Mouse (Mus musculus): ENCODE measurements at regions not wholly inside any gene's neighbourhood (a gene's known extent, or its start where the extent isn't known, plus 50 kb on each side); places are given as distances from the start of the nearest gene placed in this dataset.

GRCm38 (mm10) chr19:14891689-14892389 is 294.0 kb upstream of the Tle4 start:
- no peak for DNase-seq (ENCODE audit: low read depth, low spot score)

- no peak for DNase-seq (ENCODE audit: low read depth, low spot score)
Observed at GRCm38 (mm10) chr19:14891090-14891428, 293.2 kb upstream of the Tle4 start.

GRCm38 (mm10) chr19:14890241-14891089 is 292.6 kb upstream of the Tle4 start:
- DNase-seq (ENCODE audit: low read depth, low spot score), result peak; percentile 72

- peak; percentile 16 for DNase-seq (ENCODE audit: low read depth, low spot score)
Observed at GRCm38 (mm10) chr19:14889794-14890193, 291.9 kb upstream of the Tle4 start.

GRCm38 (mm10) chr19:14883707-14884421 is 286.0 kb upstream of the Tle4 start:
- DNase-seq (ENCODE audit: low read depth, low spot score), result no peak

- no peak for DNase-seq (ENCODE audit: low read depth, low spot score)
Observed at GRCm38 (mm10) chr19:14880818-14881217, 283.0 kb upstream of the Tle4 start.

- no peak for DNase-seq (ENCODE audit: low read depth, low spot score)
Observed at GRCm38 (mm10) chr19:14873986-14874385, 276.1 kb upstream of the Tle4 start.

- peak; percentile 84 for DNase-seq (ENCODE audit: low read depth, low spot score)
Observed at GRCm38 (mm10) chr19:14871178-14871867, 273.5 kb upstream of the Tle4 start.

GRCm38 (mm10) chr19:14862654-14863468 is 265.0 kb upstream of the Tle4 start:
- DNase-seq (ENCODE audit: low read depth, low spot score), result no peak

GRCm38 (mm10) chr19:14855036-14855435 is 257.2 kb upstream of the Tle4 start:
- no peak for DNase-seq (ENCODE audit: low read depth, low spot score)

GRCm38 (mm10) chr19:14853416-14853815 is 255.6 kb upstream of the Tle4 start:
- no peak for DNase-seq (ENCODE audit: low read depth, low spot score)

GRCm38 (mm10) chr19:14849561-14849960 is 251.7 kb upstream of the Tle4 start:
- DNase-seq (ENCODE audit: low read depth, low spot score), result no peak

- no peak for DNase-seq (ENCODE audit: low read depth, low spot score)
Observed at GRCm38 (mm10) chr19:14847120-14847519, 249.3 kb upstream of the Tle4 start.

GRCm38 (mm10) chr19:14835629-14836028 is 237.8 kb upstream of the Tle4 start:
- DNase-seq (ENCODE audit: low read depth, low spot score), result no peak

GRCm38 (mm10) chr19:14816354-14816753 is 218.5 kb upstream of the Tle4 start:
- no peak for DNase-seq (ENCODE audit: low read depth, low spot score)

- DNase-seq (ENCODE audit: low read depth, low spot score), result peak; percentile 31
Observed at GRCm38 (mm10) chr19:14806787-14807186, 208.9 kb upstream of the Tle4 start.

GRCm38 (mm10) chr19:14802909-14803650 is 205.2 kb upstream of the Tle4 start:
- peak; percentile 4 for DNase-seq (ENCODE audit: low read depth, low spot score)

GRCm38 (mm10) chr19:14801669-14802068 is 203.8 kb upstream of the Tle4 start:
- DNase-seq (ENCODE audit: low read depth, low spot score), result no peak

GRCm38 (mm10) chr19:14799002-14799401 is 201.2 kb upstream of the Tle4 start:
- no peak for DNase-seq (ENCODE audit: low read depth, low spot score)

- DNase-seq (ENCODE audit: low read depth, low spot score), result no peak
Observed at GRCm38 (mm10) chr19:14798417-14798816, 200.6 kb upstream of the Tle4 start.

All from brain, adult 2 months (tissue).